Mouse (Mus musculus): ENCODE measurements around the gene Ccl4. TPM values are rescaled to one million over a fixed set of nuclear protein-coding genes. Genes with fewer than 3 reads are reported as not detected.

The Ccl4 gene
- 1.2 and 1.3 TPM in 2 replicates for polyA plus RNA-seq (2021; fragmentation: Nextera tagmentation)
- long read RNA-seq, experiment 1, result 0 reads
- long read RNA-seq, experiment 2, result 0 reads

GRCm38 (mm10) chr11:83662204-83662603 lies at the start of gene Ccl4:
Gene Ccl4 (plus strand): TSS chr11:83662584.

GRCm38 (mm10) chr11:83645521-83645920 lies 16.9 kb upstream of the Ccl4 start, which contains the start of gene Rpl9-ps1:
Gene Rpl9-ps1 (minus strand): TSS chr11:83645621.

GRCm38 (mm10) chr11:83649305-83649841 lies 13.0 kb upstream of the Ccl4 start, which contains the start of gene Ccl3:
Gene Ccl3 (minus strand): TSS chr11:83649355.

GRCm38 (mm10) chr11:83703705-83704104 lies 41.3 kb downstream of the Ccl4 start, which contains the start of gene Wfdc17:
Gene Wfdc17 (plus strand): TSS chr11:83703991.

GRCm38 (mm10) chr11:83708715-83709114 lies 46.3 kb downstream of the Ccl4 start, which contains the start of gene Wfdc18:
Gene Wfdc18 (plus strand): TSS chr11:83709015.

Other genes starting within 250 kb of the Ccl4 start
- 0.39 and 0.56 TPM in 2 replicates for gene Gas2l2, start 233.1 kb upstream of the Ccl4 start, polyA plus RNA-seq (2021; fragmentation: Nextera tagmentation)
- gene 1700020L24Rik, start 224.9 kb upstream of the Ccl4 start, polyA plus RNA-seq (2021; fragmentation: Nextera tagmentation), result 0.30 and 0.52 TPM in 2 replicates
- 0.80 and 0.95 TPM in 2 replicates for gene Mmp28, start 199.5 kb upstream of the Ccl4 start, polyA plus RNA-seq (2021; fragmentation: Nextera tagmentation)
- gene Taf15, start 189.5 kb upstream of the Ccl4 start, polyA plus RNA-seq (2021; fragmentation: Nextera tagmentation), result 0.56 and 1.3 TPM in 2 replicates
- not detected in 2 replicates for gene Heatr9, start 140.4 kb upstream of the Ccl4 start, polyA plus RNA-seq (2021; fragmentation: Nextera tagmentation)
- gene Ccl5, start 132.1 kb upstream of the Ccl4 start, polyA plus RNA-seq (2021; fragmentation: Nextera tagmentation), result 1.1 and 4.9 TPM in 2 replicates
- 0.89 and 1.9 TPM in 2 replicates for gene Ccl9, start 83.9 kb upstream of the Ccl4 start, polyA plus RNA-seq (2021; fragmentation: Nextera tagmentation)
- gene Ccl6, start 69.5 kb upstream of the Ccl4 start, polyA plus RNA-seq (2021; fragmentation: Nextera tagmentation), result 2.1 and 2.5 TPM in 2 replicates
- not detected in 2 replicates for gene Rpl9-ps1, start 17.0 kb upstream of the Ccl4 start, polyA plus RNA-seq (2021; fragmentation: Nextera tagmentation)
- 1.1 and 1.3 TPM in 2 replicates for gene Ccl3, start 13.2 kb upstream of the Ccl4 start, polyA plus RNA-seq (2021; fragmentation: Nextera tagmentation)
- gene Wfdc17, start 41.4 kb downstream of the Ccl4 start, polyA plus RNA-seq (2021; fragmentation: Nextera tagmentation), result 1.8 and 2.6 TPM in 2 replicates
- gene Wfdc18, start 46.4 kb downstream of the Ccl4 start, polyA plus RNA-seq (2021; fragmentation: Nextera tagmentation), result 7.8 and 8.6 TPM in 2 replicates
- gene Wfdc21, start 84.4 kb downstream of the Ccl4 start, polyA plus RNA-seq (2021; fragmentation: Nextera tagmentation), result not detected in 2 replicates
- 6.9 and 7.2 TPM in 2 replicates for gene Heatr6, start 91.1 kb downstream of the Ccl4 start, polyA plus RNA-seq (2021; fragmentation: Nextera tagmentation)
- 0.78 and 1.0 TPM in 2 replicates for gene Hnf1b, start 187.5 kb downstream of the Ccl4 start, polyA plus RNA-seq (2021; fragmentation: Nextera tagmentation)